Mouse (Mus musculus): ENCODE measurements around the gene Kcnb1. TPM values are rescaled to one million over a fixed set of nuclear protein-coding genes. Genes with fewer than 3 reads are reported as not detected.

Gene Kcnb1
- polyA plus RNA-seq, 1 experiment from 2014 or later: 0.16 TPM

- no peak overlapping the region for H3K27ac ChIP-seq
- no peaks in the 10 kb centered on the region for H3K9me3 ChIP-seq (replicated peaks)
- no peaks in the 10 kb centered on the region for H3K36me3 ChIP-seq
- H3K4me2 ChIP-seq: no peak overlapping the region
- no peaks in the 10 kb centered on the region for H3K4me1 ChIP-seq (replicated peaks)
- 0 out of 2 replicates have a peak, but pooled peaks cover 9% of the 10 kb centered on the region for H3K27me3 ChIP-seq
- no peak overlapping the region for H3K4me3 ChIP-seq (replicated peaks)
- no peak overlapping the region for H3K9ac ChIP-seq
- 69% methylated on average over 4 of the region's 4 CpGs for WGBS (ENCODE audit: insufficient replicate concordance)
- ATAC-seq (ENCODE audit: low read depth) (no peak), DNase-seq (no peak)
Measured at GRCm38 (mm10) chr2:167159721-167160120, 30.2 kb downstream of the Kcnb1 start.

- 61% methylated on average over 5 of the region's 5 CpGs for WGBS (ENCODE audit: insufficient replicate concordance)
- ATAC-seq (ENCODE audit: low read depth): no peak
- Histone ChIP-seq H3K9me3 (replicated peaks) (no peaks in the 10 kb centered on the region), H3K9ac (no peak overlapping the region), H3K4me3 (replicated peaks) (no peak overlapping the region), H3K27me3 (peaks cover 15% of the 10 kb centered on the region), H3K36me3 (no peaks in the 10 kb centered on the region), H3K27ac (no peak overlapping the region), H3K4me1 (replicated peaks) (no peaks in the 10 kb centered on the region; the same call in 1 of the 2 replicates), H3K4me2 (no peak overlapping the region)
- DNase-seq: no peak
Measured at GRCm38 (mm10) chr2:167158780-167159179, 31.2 kb downstream of the Kcnb1 start.

- no peak overlapping the region for H3K9ac ChIP-seq
- H3K9me3 ChIP-seq (replicated peaks): no peaks in the 10 kb centered on the region
- 49% methylated on average over 9 of the region's 9 CpGs for WGBS (ENCODE audit: insufficient replicate concordance)
- H3K36me3 ChIP-seq: no peaks in the 10 kb centered on the region
- DNase-seq (no peak), ATAC-seq (ENCODE audit: low read depth) (no peak)
- no peak overlapping the region for H3K4me3 ChIP-seq (replicated peaks)
- H3K4me2 ChIP-seq: no peak overlapping the region
- peaks cover 23% of the 10 kb centered on the region for H3K27me3 ChIP-seq
- H3K4me1 ChIP-seq (replicated peaks): no peaks in the 10 kb centered on the region; the same call in 1 of the 2 replicates
- no peak overlapping the region for H3K27ac ChIP-seq
Measured at GRCm38 (mm10) chr2:167156118-167156715, 33.7 kb downstream of the Kcnb1 start.

GRCm38 (mm10) chr2:167155541-167155973 lies 34.4 kb downstream of the Kcnb1 start:
- ATAC-seq (ENCODE audit: low read depth) (no peak), DNase-seq (no peak)
- Histone ChIP-seq H3K4me2 (no peak overlapping the region), H3K4me3 (replicated peaks) (no peak overlapping the region), H3K9me3 (replicated peaks) (no peaks in the 10 kb centered on the region), H3K36me3 (no peaks in the 10 kb centered on the region), H3K27me3 (peaks cover 23% of the 10 kb centered on the region), H3K9ac (no peak overlapping the region), H3K4me1 (replicated peaks) (no peaks in the 10 kb centered on the region; the same call in 1 of the 2 replicates), H3K27ac (no peak overlapping the region)
- WGBS (ENCODE audit: insufficient replicate concordance): 45% methylated on average over 4 of the region's 4 CpGs

GRCm38 (mm10) chr2:167150880-167151279 lies 39.1 kb downstream of the Kcnb1 start:
- H3K27me3 ChIP-seq: peaks cover 28% of the 10 kb centered on the region
- H3K4me1 ChIP-seq (replicated peaks): peaks cover 7% of the 10 kb centered on the region
- no peak overlapping the region for H3K9ac ChIP-seq
- ATAC-seq (ENCODE audit: low read depth): no peak
- no peaks in the 10 kb centered on the region for H3K36me3 ChIP-seq
- DNase-seq: no peak
- H3K27ac ChIP-seq: no peak overlapping the region
- H3K4me2 ChIP-seq: no peak overlapping the region
- H3K4me3 ChIP-seq (replicated peaks): no peak overlapping the region
- H3K9me3 ChIP-seq (replicated peaks): no peaks in the 10 kb centered on the region
- 72% methylated on average over 6 of the region's 6 CpGs for WGBS (ENCODE audit: insufficient replicate concordance)

GRCm38 (mm10) chr2:167150135-167150534 lies 39.8 kb downstream of the Kcnb1 start:
- Histone ChIP-seq H3K9me3 (replicated peaks) (no peaks in the 10 kb centered on the region), H3K4me2 (no peak overlapping the region), H3K9ac (no peak overlapping the region), H3K4me1 (replicated peaks) (peaks cover 11% of the 10 kb centered on the region), H3K27ac (no peak overlapping the region), H3K36me3 (no peaks in the 10 kb centered on the region), H3K27me3 (peaks cover 28% of the 10 kb centered on the region), H3K4me3 (replicated peaks) (no peak overlapping the region)
- DNase-seq (no peak), ATAC-seq (ENCODE audit: low read depth) (no peak)
- WGBS (ENCODE audit: insufficient replicate concordance): 75% methylated on average over 7 of the region's 7 CpGs

- no peak overlapping the region for H3K4me2 ChIP-seq
- DNase-seq (no peak), ATAC-seq (ENCODE audit: low read depth) (no peak)
- H3K4me1 ChIP-seq (replicated peaks): peaks cover 13% of the 10 kb centered on the region; the same call in 1 of the 2 replicates
- no peak overlapping the region for H3K9ac ChIP-seq
- WGBS (ENCODE audit: insufficient replicate concordance): 66% methylated on average over 6 of the region's 6 CpGs
- H3K4me3 ChIP-seq (replicated peaks): no peak overlapping the region
- H3K27ac ChIP-seq: no peak overlapping the region
- H3K36me3 ChIP-seq: no peaks in the 10 kb centered on the region
- H3K9me3 ChIP-seq (replicated peaks): no peaks in the 10 kb centered on the region
- peaks cover 35% of the 10 kb centered on the region for H3K27me3 ChIP-seq
Measured at GRCm38 (mm10) chr2:167149035-167149434, 40.9 kb downstream of the Kcnb1 start.

GRCm38 (mm10) chr2:167147708-167148107 lies 42.2 kb downstream of the Kcnb1 start:
- Histone ChIP-seq H3K4me2 (no peak overlapping the region), H3K9me3 (replicated peaks) (no peaks in the 10 kb centered on the region), H3K4me1 (replicated peaks) (peaks cover 14% of the 10 kb centered on the region), H3K9ac (no peak overlapping the region), H3K4me3 (replicated peaks) (no peak overlapping the region), H3K27ac (no peak overlapping the region), H3K27me3 (peaks cover 37% of the 10 kb centered on the region), H3K36me3 (no peaks in the 10 kb centered on the region)
- ATAC-seq (ENCODE audit: low read depth): no peak; the same call in 1 of the 2 replicates
- DNase-seq: no peak
- WGBS (ENCODE audit: insufficient replicate concordance): 66% methylated on average over 8 of the region's 8 CpGs

GRCm38 (mm10) chr2:167145904-167146303 lies 44.1 kb downstream of the Kcnb1 start:
- Histone ChIP-seq H3K9ac (no peak overlapping the region), H3K9me3 (replicated peaks) (no peaks in the 10 kb centered on the region), H3K27me3 (peaks cover 37% of the 10 kb centered on the region), H3K36me3 (no peaks in the 10 kb centered on the region), H3K4me3 (replicated peaks) (no peak overlapping the region), H3K27ac (no peak overlapping the region), H3K4me2 (no peak overlapping the region), H3K4me1 (replicated peaks) (peaks cover 30% of the 10 kb centered on the region)
- DNase-seq: no peak
- 38% methylated on average over 5 of the region's 5 CpGs for WGBS (ENCODE audit: insufficient replicate concordance)
- no peak for ATAC-seq (ENCODE audit: low read depth)

- H3K4me2 ChIP-seq: no peak overlapping the region
- ATAC-seq (ENCODE audit: low read depth): no peak
- no peaks in the 10 kb centered on the region for H3K36me3 ChIP-seq
- H3K9ac ChIP-seq: no peak overlapping the region
- H3K4me1 ChIP-seq (replicated peaks): peaks cover 36% of the 10 kb centered on the region
- no peak for DNase-seq
- 7% methylated on average over 14 of the region's 14 CpGs for WGBS (ENCODE audit: insufficient replicate concordance)
- no peaks in the 10 kb centered on the region for H3K9me3 ChIP-seq (replicated peaks)
- H3K27me3 ChIP-seq: peaks cover 49% of the 10 kb centered on the region
- H3K27ac ChIP-seq: no peak overlapping the region
- H3K4me3 ChIP-seq (replicated peaks): no peak overlapping the region
Measured at GRCm38 (mm10) chr2:167144439-167145307, 45.3 kb downstream of the Kcnb1 start.

GRCm38 (mm10) chr2:167143914-167144313 lies 46.0 kb downstream of the Kcnb1 start:
- Histone ChIP-seq H3K4me2 (no peak overlapping the region), H3K36me3 (no peaks in the 10 kb centered on the region), H3K9me3 (replicated peaks) (no peaks in the 10 kb centered on the region), H3K27me3 (peaks cover 56% of the 10 kb centered on the region), H3K27ac (no peak overlapping the region), H3K9ac (no peak overlapping the region), H3K4me3 (replicated peaks) (no peak overlapping the region), H3K4me1 (replicated peaks) (peaks cover 36% of the 10 kb centered on the region)
- DNase-seq (no peak), ATAC-seq (ENCODE audit: low read depth) (no peak)
- WGBS (ENCODE audit: insufficient replicate concordance): 59% methylated on average over 2 of the region's 2 CpGs

Data from liver, embryonic 13.5 days (tissue).